Mouse (Mus musculus): ENCODE measurements around the gene E030018B13Rik. TPM values are rescaled to one million over a fixed set of nuclear protein-coding genes. Genes with fewer than 3 reads are reported as not detected.

Gene E030018B13Rik
- polyA plus RNA-seq, 1 experiment from 2014 or later = not detected

GRCm38 (mm10) chr7:63907778-63908495 lies 8.7 kb upstream of the E030018B13Rik start:
- H3K36me3 ChIP-seq (replicated peaks) = no peaks in the 10 kb centered on the region

GRCm38 (mm10) chr7:63908496-63909285 lies 8.0 kb upstream of the E030018B13Rik start:
- Histone ChIP-seq H3K36me3 (replicated peaks) (no peaks in the 10 kb centered on the region), H3K27me3 (no peaks in the 10 kb centered on the region), H3K4me1 (replicated peaks) (peaks cover 96% of the 10 kb centered on the region), H3K4me3 (replicated peaks) (no peak overlapping the region), H3K4me2 (peak overlapping the region; percentile 14), H3K27ac (replicated peaks) (peak overlapping the region; percentile 36), H3K9ac (no peak overlapping the region), H3K9me3 (replicated peaks) (no peaks in the 10 kb centered on the region)
- 18% methylated on average over 9 of the region's 11 CpGs for WGBS (ENCODE audit: insufficient replicate concordance)
- ATAC-seq (ENCODE audit: insufficient read depth) = no peak

More at GRCm38 (mm10) chr7:63907778-63908495, 8.7 kb upstream of the E030018B13Rik start:
- peak overlapping the region; percentile 36 for H3K27ac ChIP-seq (replicated peaks)
- no peak overlapping the region for H3K9ac ChIP-seq
- H3K9me3 ChIP-seq (replicated peaks) = no peaks in the 10 kb centered on the region
- 54% methylated on average over 5 of the region's 5 CpGs for WGBS (ENCODE audit: insufficient replicate concordance)
- no peaks in the 10 kb centered on the region for H3K27me3 ChIP-seq
- no peak for ATAC-seq (ENCODE audit: insufficient read depth)
- H3K4me2 ChIP-seq = 0 out of 2 replicates have a peak overlapping the region, but pooled peaks have one; percentile 14
- no peak overlapping the region for H3K4me3 ChIP-seq (replicated peaks)
- H3K4me1 ChIP-seq (replicated peaks) = peaks cover 96% of the 10 kb centered on the region

DNA sequence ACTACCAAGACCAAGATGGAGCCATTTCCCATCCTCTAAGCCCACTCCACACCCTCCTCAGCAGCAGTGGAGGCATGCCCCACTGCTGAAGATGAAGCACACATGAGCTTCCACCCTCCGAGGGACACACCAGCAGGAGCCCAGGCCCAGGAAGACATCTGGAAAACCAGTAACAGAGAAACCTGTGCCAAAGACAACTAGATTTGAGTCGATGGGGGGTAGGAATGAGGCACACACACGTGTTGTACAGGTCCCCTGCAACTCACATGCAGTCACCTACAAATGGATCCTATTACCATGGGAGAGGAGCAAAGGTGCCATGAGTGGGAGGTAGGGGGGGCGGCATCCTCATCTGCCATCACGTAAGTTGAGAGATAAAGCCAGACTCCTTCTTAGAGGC lies 6.4 kb upstream of the E030018B13Rik start:
- 60% methylated on average over 5 of the region's 5 CpGs for WGBS (ENCODE audit: insufficient replicate concordance)
- Histone ChIP-seq H3K36me3 (replicated peaks) (no peaks in the 10 kb centered on the region), H3K4me2 (no peak overlapping the region), H3K4me3 (replicated peaks) (no peak overlapping the region), H3K27me3 (no peaks in the 10 kb centered on the region), H3K9ac (no peak overlapping the region), H3K27ac (replicated peaks) (peak overlapping the region; percentile 72), H3K4me1 (replicated peaks) (peaks cover 96% of the 10 kb centered on the region), H3K9me3 (replicated peaks) (no peaks in the 10 kb centered on the region)
- no peak for ATAC-seq (ENCODE audit: insufficient read depth)

DNA sequence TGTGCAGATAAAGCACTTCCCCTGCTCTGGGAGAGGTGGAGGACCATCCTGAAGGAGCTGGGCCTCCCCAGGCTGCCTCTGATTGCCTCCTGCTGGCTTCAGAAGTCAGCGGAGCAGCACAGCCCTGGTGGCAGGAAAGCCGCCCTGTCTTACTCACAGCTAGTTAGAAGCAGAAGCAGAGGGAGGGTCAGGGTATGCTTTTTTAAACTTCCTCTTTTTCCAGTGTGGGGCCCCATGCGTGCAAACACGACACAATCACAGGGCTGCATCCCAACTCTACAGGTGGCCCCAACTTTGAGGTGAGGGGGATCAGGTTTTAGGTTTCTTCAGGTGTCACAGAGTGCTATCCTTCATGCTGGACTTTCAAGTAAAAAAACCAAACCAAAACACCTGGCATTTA lies 5.7 kb upstream of the E030018B13Rik start:
- Histone ChIP-seq H3K9me3 (replicated peaks) (no peaks in the 10 kb centered on the region), H3K36me3 (replicated peaks) (no peaks in the 10 kb centered on the region), H3K27ac (replicated peaks) (peak overlapping the region; percentile 72), H3K4me2 (0 out of 2 replicates have a peak overlapping the region, but pooled peaks have one; percentile 13), H3K27me3 (no peaks in the 10 kb centered on the region), H3K9ac (no peak overlapping the region), H3K4me3 (replicated peaks) (no peak overlapping the region), H3K4me1 (replicated peaks) (peaks cover 93% of the 10 kb centered on the region)
- WGBS (ENCODE audit: insufficient replicate concordance) = 20% methylated on average over 4 of the region's 4 CpGs
- peak; percentile 26; the same call in 1 of the 2 replicates for ATAC-seq (ENCODE audit: insufficient read depth)

DNA sequence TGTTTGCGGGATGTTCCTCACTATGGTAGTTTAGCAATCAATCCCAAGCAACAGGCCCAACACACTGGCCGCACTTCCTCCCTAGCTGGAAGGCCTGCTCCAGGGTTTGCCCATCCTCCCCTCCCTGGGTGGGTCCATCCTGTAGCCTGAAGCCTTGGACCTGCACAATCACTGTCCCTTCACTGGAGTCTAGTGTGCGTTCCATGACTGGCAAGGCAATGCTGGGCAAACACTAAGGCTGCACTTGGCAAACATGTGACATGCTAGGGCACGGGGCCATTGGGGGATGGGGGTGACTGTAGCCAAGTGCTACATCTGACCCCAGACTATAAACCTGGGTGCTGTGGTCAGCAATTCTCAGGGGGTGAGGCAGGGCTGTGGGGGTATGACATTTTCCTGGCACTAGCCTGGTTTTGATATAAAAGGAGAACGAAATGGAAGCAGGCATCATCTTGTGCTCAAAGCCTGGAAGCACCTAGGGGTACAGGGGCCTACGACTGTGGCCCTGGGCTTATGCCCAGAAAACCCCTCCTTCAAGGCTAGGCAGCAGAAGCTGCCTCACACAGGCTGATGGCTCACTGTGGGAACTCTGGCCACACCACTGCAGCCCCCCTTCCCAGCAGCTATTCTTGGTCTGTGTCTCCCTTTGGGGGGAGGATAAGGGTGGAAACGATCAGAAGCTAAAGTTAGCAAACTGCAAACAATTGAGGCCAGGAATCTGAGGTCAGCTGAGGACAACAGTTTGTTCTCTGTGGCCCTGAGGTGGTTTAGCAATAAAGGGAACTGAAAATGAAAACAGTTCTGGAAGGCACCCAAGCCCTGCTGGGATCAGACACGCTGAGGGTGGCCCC lies 5.0 kb upstream of the E030018B13Rik start:
- WGBS (ENCODE audit: insufficient replicate concordance) = 45% methylated on average over 8 of the region's 8 CpGs
- H3K4me3 ChIP-seq (replicated peaks) = no peak overlapping the region
- no peak overlapping the region for H3K9ac ChIP-seq
- peaks cover 92% of the 10 kb centered on the region for H3K4me1 ChIP-seq (replicated peaks)
- H3K4me2 ChIP-seq = peak overlapping the region; percentile 13; the same call in 1 of the 2 replicates
- ATAC-seq (ENCODE audit: insufficient read depth) = peak; percentile 29
- no peaks in the 10 kb centered on the region for H3K27me3 ChIP-seq
- H3K9me3 ChIP-seq (replicated peaks) = no peaks in the 10 kb centered on the region
- H3K27ac ChIP-seq (replicated peaks) = peak overlapping the region; percentile 72
- H3K36me3 ChIP-seq (replicated peaks) = no peaks in the 10 kb centered on the region

DNA sequence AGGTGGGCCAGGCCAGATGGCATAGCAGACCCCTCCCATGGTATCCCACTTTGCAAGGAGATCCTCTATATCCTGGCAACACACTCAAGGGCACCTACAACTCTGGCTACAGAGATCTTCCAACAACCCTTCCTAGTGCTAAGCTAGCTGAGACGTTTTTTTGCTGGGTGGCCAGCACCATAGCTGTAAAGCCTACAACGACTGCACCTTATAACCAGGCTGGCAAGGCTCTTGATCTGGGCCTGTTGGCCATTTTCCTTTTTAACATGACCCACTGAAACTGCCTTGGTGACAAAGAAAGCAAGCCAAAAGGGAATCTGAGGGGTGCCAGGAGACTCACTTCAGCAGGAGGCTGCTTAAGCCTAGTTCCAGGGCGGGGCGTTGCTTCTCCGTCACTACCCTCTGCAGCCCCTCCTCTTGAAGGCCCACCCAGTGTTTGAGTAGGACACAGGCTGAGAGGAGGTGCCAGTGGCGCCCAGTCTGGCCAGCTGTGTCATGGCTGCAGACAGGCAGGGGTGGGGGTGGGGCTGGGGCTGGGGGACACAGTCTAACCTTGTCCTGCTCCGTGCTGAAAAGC lies 4.3 kb upstream of the E030018B13Rik start:
- Histone ChIP-seq H3K4me2 (0 out of 2 replicates have a peak overlapping the region, but pooled peaks have one; percentile 2), H3K9ac (no peak overlapping the region)
- 34% methylated on average over 7 of the region's 7 CpGs for WGBS (ENCODE audit: insufficient replicate concordance)

DNA sequence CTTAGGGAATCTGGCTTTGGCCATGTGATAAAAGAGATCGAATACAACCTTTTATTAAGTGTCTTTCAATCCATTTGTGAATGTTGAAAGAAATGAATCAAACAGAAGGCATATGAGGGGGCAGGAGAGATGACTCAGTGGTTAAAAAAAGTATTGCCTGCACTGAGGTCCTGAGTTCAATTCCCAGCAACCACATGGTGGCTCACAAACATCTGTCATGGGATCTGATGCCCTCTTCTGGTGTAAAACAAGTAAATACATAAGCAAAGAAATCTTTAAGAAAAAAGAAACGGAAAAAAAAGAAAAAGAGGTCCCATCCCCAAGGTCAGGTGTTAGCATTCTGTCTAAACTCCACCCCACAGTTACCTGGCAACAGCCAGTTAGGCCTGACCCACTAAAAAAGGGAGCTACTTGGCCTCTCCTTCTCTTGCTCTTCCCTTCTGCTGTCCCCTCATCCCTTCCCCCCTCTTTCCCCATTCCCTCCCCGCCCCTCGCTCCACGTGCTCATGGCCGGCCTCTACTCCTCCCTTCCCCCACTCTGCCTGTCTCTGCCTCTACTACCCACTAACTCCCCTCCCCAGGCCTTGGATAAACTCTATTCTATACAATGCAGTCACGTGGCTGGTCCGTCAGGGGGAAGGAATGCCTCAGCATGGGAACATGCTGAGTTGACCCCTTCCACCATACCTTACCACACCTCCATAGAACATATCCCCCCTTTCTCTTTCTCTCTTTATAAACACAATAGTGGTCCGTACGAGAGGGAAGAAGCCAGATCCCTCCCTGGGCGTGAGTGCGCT lies 3.5 kb upstream of the E030018B13Rik start:
- H3K36me3 ChIP-seq (replicated peaks) = no peaks in the 10 kb centered on the region
- 69% methylated on average over 12 of the region's 12 CpGs for WGBS (ENCODE audit: insufficient replicate concordance)
- H3K9ac ChIP-seq = no peak overlapping the region
- H3K27me3 ChIP-seq = no peaks in the 10 kb centered on the region
- H3K4me3 ChIP-seq (replicated peaks) = no peak overlapping the region
- peaks cover 94% of the 10 kb centered on the region for H3K4me1 ChIP-seq (replicated peaks)
- H3K9me3 ChIP-seq (replicated peaks) = no peaks in the 10 kb centered on the region
- no peak for ATAC-seq (ENCODE audit: insufficient read depth)
- H3K4me2 ChIP-seq = no peak overlapping the region
- peak overlapping the region; percentile 72; the same call in 1 of the 2 replicates for H3K27ac ChIP-seq (replicated peaks)

More for the DNA sequence above, 4.3 kb upstream of the E030018B13Rik start:
- Histone ChIP-seq H3K9me3 (replicated peaks) (no peaks in the 10 kb centered on the region), H3K27ac (replicated peaks) (peak overlapping the region; percentile 72), H3K4me3 (replicated peaks) (no peak overlapping the region), H3K4me1 (replicated peaks) (peaks cover 93% of the 10 kb centered on the region), H3K27me3 (no peaks in the 10 kb centered on the region), H3K36me3 (replicated peaks) (no peaks in the 10 kb centered on the region)
- no peak for ATAC-seq (ENCODE audit: insufficient read depth)

GRCm38 (mm10) chr7:63913724-63914692 lies 2.6 kb upstream of the E030018B13Rik start:
- no peak overlapping the region for H3K9ac ChIP-seq
- peak overlapping the region; percentile 57 for H3K27ac ChIP-seq (replicated peaks)
- no peaks in the 10 kb centered on the region for H3K27me3 ChIP-seq
- peaks cover 94% of the 10 kb centered on the region for H3K4me1 ChIP-seq (replicated peaks)
- no peak for ATAC-seq (ENCODE audit: insufficient read depth)
- no peaks in the 10 kb centered on the region for H3K36me3 ChIP-seq (replicated peaks)
- WGBS (ENCODE audit: insufficient replicate concordance) = 62% methylated on average over 10 of the region's 10 CpGs
- no peak overlapping the region for H3K4me3 ChIP-seq (replicated peaks)
- H3K4me2 ChIP-seq = no peak overlapping the region
- H3K9me3 ChIP-seq (replicated peaks) = no peaks in the 10 kb centered on the region

GRCm38 (mm10) chr7:63914891-63915290 lies 1.8 kb upstream of the E030018B13Rik start:
- H3K36me3 ChIP-seq (replicated peaks) = 0 out of 2 replicates have a peak, but pooled peaks cover 3% of the 10 kb centered on the region
- H3K4me1 ChIP-seq (replicated peaks) = peaks cover 94% of the 10 kb centered on the region
- ATAC-seq (ENCODE audit: insufficient read depth) = no peak
- 86% methylated on average over 2 of the region's 2 CpGs for WGBS (ENCODE audit: insufficient replicate concordance)
- no peak overlapping the region for H3K4me2 ChIP-seq
- H3K27me3 ChIP-seq = no peaks in the 10 kb centered on the region
- peak overlapping the region; percentile 57; the same call in 1 of the 2 replicates for H3K27ac ChIP-seq (replicated peaks)
- no peak overlapping the region for H3K9ac ChIP-seq
- no peak overlapping the region for H3K4me3 ChIP-seq (replicated peaks)
- H3K9me3 ChIP-seq (replicated peaks) = no peaks in the 10 kb centered on the region

Data from liver, embryonic 15.5 days (tissue).